26 mouse cellular contexts compared by ENCODE assay signal in the genomic region with DNA sequence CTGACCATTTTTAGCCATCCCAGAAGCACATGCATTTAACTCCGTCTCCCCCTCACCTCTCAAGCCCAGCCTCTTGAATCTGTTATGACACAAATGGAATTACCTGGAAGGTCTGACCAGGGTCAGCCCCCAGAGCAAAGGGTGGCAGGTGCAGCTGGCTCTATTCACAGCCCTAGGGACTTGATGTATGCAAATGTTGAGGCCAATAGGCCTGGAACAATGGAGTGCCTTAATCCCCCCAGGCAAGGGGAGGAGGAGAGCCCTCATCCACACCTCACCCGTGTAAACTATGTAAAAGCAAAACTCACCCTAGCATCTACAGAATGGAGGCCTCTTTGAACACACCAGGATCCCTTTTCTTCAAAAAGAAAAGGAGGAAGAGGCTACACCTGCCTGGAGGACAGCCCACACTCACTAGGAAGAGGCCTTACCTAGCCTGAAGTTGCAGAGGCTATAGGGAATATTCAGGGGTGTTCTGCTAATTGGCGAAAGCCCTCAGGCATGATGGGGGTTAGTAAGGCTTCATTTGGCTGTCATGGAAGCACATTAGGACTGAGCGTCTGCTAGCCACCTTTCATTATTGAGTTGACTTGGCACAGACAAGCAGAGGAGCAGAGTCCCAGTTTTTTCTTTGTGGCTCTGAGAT.
DNase-seq lines count a peak whose midpoint lies in the region; ATAC-seq and TF ChIP-seq lines count a peak whose summit lies in the region.
"Had no signal": no experiment of that assay in that cellular context is flagged by ENCODE, and none has a peak within 500 bp of the region (broad histone marks: within the 10 kb centered on the region; RNA-seq: fewer than 3 reads in every experiment).

No protein-coding gene starts in this region.

- peak overlapping the region; percentile 66 for H3K27ac ChIP-seq in midbrain, embryonic 10.5 days (replicated peaks)
- no peak overlapping the region for H3K27ac ChIP-seq in midbrain, postnatal 0 days (ENCODE audit: low read depth, low read length)
- H3K27ac ChIP-seq in ES-E14 (ENCODE audit: insufficient read depth, low read depth, low read length, poor library complexity, severe bottlenecking), result no peak overlapping the region
- H3K27ac ChIP-seq: heart, embryonic 13.5 days; kidney, embryonic 15.5 days; limb, embryonic 13.5 days; liver, embryonic 12.5 days had no signal

- peaks cover 32% of the 10 kb centered on the region for H3K4me1 ChIP-seq in midbrain, embryonic 10.5 days
- no peaks in the 10 kb centered on the region for H3K4me1 ChIP-seq in midbrain, postnatal 0 days (ENCODE audit: insufficient read depth, low read length)
- peaks cover 3 to 13% of the 10 kb centered on the region in 2 experiments; a peak in 3 of 4 replicates for H3K4me1 ChIP-seq in ES-E14 (ENCODE audit: control insufficient read depth in 2 of 2, insufficient read depth in 2 of 2, low read length in 2 of 2, poor library complexity in 1 of 2)
- H3K4me1 ChIP-seq: heart, embryonic 13.5 days; kidney, embryonic 15.5 days; liver, embryonic 12.5 days had no signal

- in situ Hi-C loops in ES-E14 (cut with MboI; ENCODE audit: low sequenced_read_pairs in 2 of 2, unreplicated experiment in 2 of 2), result no loop called here

- WGBS in midbrain, embryonic 10.5 days, result 23% methylated on average over 4 of the region's 4 CpGs
- WGBS in midbrain, postnatal 0 days, result 34% methylated on average over 4 of the region's 4 CpGs

- H3K27me3 ChIP-seq in midbrain, embryonic 10.5 days (ENCODE audit: low read depth, poor library complexity, severe bottlenecking), result peaks cover 18% of the 10 kb centered on the region
- H3K27me3 ChIP-seq in midbrain, postnatal 0 days (ENCODE audit: insufficient read depth, low read length), result no peaks in the 10 kb centered on the region
- H3K27me3 ChIP-seq: limb, embryonic 13.5 days; liver, embryonic 12.5 days had no signal

- H3K4me2 ChIP-seq in midbrain, postnatal 0 days (ENCODE audit: low read depth, low read length, poor library complexity, severe bottlenecking), result no peak overlapping the region
- H3K4me2 ChIP-seq: heart, embryonic 13.5 days; kidney, embryonic 15.5 days; limb, embryonic 13.5 days; liver, embryonic 12.5 days; lung, embryonic 14.5 days had no signal

- ATAC-seq in midbrain, postnatal 0 days (ENCODE audit: low FRiP score), result no peak
- ATAC-seq: activated CD4-positive, CD25-positive, alpha-beta regulatory T cell, adult 4 months; forebrain, embryonic 16.5 days; hindbrain, embryonic 16.5 days; intestine, postnatal 0 days; liver, embryonic 12.5 days had no signal

- no peaks in the 10 kb centered on the region for H3K36me3 ChIP-seq in midbrain, embryonic 10.5 days
- H3K36me3 ChIP-seq in midbrain, postnatal 0 days (ENCODE audit: insufficient read depth, low read length), result no peaks in the 10 kb centered on the region
- H3K36me3 ChIP-seq in ES-E14 (ENCODE audit: control insufficient read depth, insufficient read depth, low read length, poor library complexity, severe bottlenecking), result no peaks in the 10 kb centered on the region
- H3K36me3 ChIP-seq: heart, embryonic 13.5 days; kidney, embryonic 15.5 days; limb, embryonic 13.5 days; liver, embryonic 12.5 days had no signal

- intact Hi-C loops in heart, postnatal 36 days (cut with DNase I), result no loop called here

- no peak overlapping the region for H3K9ac ChIP-seq in midbrain, postnatal 0 days (replicated peaks; ENCODE audit: low read length, poor library complexity, severe bottlenecking)
- H3K9ac ChIP-seq in ES-E14 (ENCODE audit: insufficient read depth, low read depth, low read length, poor library complexity, severe bottlenecking), result no peak overlapping the region
- H3K9ac ChIP-seq: heart, embryonic 13.5 days; kidney, embryonic 15.5 days; limb, embryonic 13.5 days; liver, embryonic 12.5 days; lung, embryonic 14.5 days had no signal

- no peak overlapping the region for H3K4me3 ChIP-seq in midbrain, embryonic 10.5 days
- H3K4me3 ChIP-seq in midbrain, postnatal 0 days (ENCODE audit: low read depth, low read length), result no peak overlapping the region
- H3K4me3 ChIP-seq in ES-E14 (ENCODE audit: insufficient read depth in 1 of 2, low read depth in 1 of 2, low read length in 2 of 2, poor library complexity in 1 of 2, severe bottlenecking in 1 of 2), result no peak overlapping the region
- H3K4me3 ChIP-seq: heart, embryonic 13.5 days; kidney, embryonic 15.5 days; limb, embryonic 13.5 days; liver, embryonic 12.5 days had no signal

- no peak for TF ChIP-seq CTCF in midbrain, postnatal 0 days (IDR thresholded peaks at IDR 0.05)
- TF ChIP-seq CTCF in brain, embryonic 14.5 days (IDR thresholded peaks at IDR 0.05; ENCODE audit: borderline replicate concordance, extremely low read depth, insufficient read depth, insufficient read length), result no peak

- TF ChIP-seq POLR2A in brain, embryonic 14.5 days (IDR thresholded peaks at IDR 0.05; ENCODE audit: borderline replicate concordance, extremely low read depth, insufficient read depth, insufficient read length, poor library complexity, severe bottlenecking), result no peak

- peak; percentile 49 for DNase-seq in midbrain, embryonic 10.5 days (ENCODE audit: low spot score)
- DNase-seq in midbrain, postnatal 0 days (ENCODE audit: low spot score), result no peak
- peak; percentile 84 for DNase-seq in ES-E14 (ENCODE audit: low read depth, low spot score)
- peak; percentile 51 for DNase-seq in brain, embryonic 14.5 days (ENCODE audit: low read depth)
- DNase-seq in retina, postnatal 1 day, result peak; percentile 49
- DNase-seq in lung, adult 18-20 months, result no peak
- no peak for DNase-seq in heart, postnatal 36 days
- DNase-seq: adrenal gland, adult 8-10 months; cerebellum, adult 8-10 months; cerebellum, postnatal 36 days; embryo, embryonic 11 days; gastrocnemius, postnatal 14 days; heart, adult 18-20 months; heart, postnatal 14 days; kidney, postnatal 4 days; lung, embryonic 14.5 days; thymus, adult 18-20 months; thymus, postnatal 36 days had no signal

- H3K9me3 ChIP-seq in midbrain, embryonic 10.5 days (replicated peaks), result no peaks in the 10 kb centered on the region
- H3K9me3 ChIP-seq in midbrain, postnatal 0 days (ENCODE audit: low read length), result no peaks in the 10 kb centered on the region
- no peaks in the 10 kb centered on the region for H3K9me3 ChIP-seq in ES-E14 (ENCODE audit: control insufficient read depth, insufficient read depth, low read depth, low read length)
- H3K9me3 ChIP-seq: heart, embryonic 13.5 days; kidney, embryonic 15.5 days; limb, embryonic 13.5 days; liver, embryonic 12.5 days had no signal

TF ChIP-seq in ES-E14, 5 proteins besides CTCF, POLR2A, EP300 and RAD21:
- TF ChIP-seq MAFK (IDR thresholded peaks at IDR 0.05; ENCODE audit: insufficient read depth, low read depth, low read length) (no peak), CHD2 (IDR thresholded peaks at IDR 0.05; ENCODE audit: low read depth, low read length) (no peak), HCFC1 (IDR thresholded peaks at IDR 0.05; ENCODE audit: borderline replicate concordance, insufficient read depth, low read length) (no peak), ZC3H11A (IDR thresholded peaks at IDR 0.05; ENCODE audit: borderline replicate concordance, low read depth, low read length) (no peak), ZNF384 (IDR thresholded peaks at IDR 0.05; ENCODE audit: low read depth, low read length) (no peak)

Comparison
In these comparisons a context has a peak if more than half of its experiments do, and no peak if none do; other contexts are left out.
1. DNase-seq: peak in midbrain, embryonic 10.5 days (single experiment), ES-E14 (single experiment), brain, embryonic 14.5 days (single experiment) and retina, postnatal 1 day (single experiment); none in midbrain, postnatal 0 days (single experiment), lung, adult 18-20 months (0 of 2) and heart, postnatal 36 days (0 of 2).